Mouse (Mus musculus) liver, adult 10 weeks (tissue): ENCODE measurements around the gene 1700028K03Rik. TPM values are rescaled to one million over a fixed set of nuclear protein-coding genes. Genes with fewer than 3 reads are reported as not detected.

Experiments used
- polyA plus RNA-seq: library from polyadenylated mRNA; stranded (reverse); fragments of 350-450 nt; fragmentation: Illumina TruSeq; extraction: RNeasy Lipid Tissue Mini Kit (QIAGEN cat#74804); gene quantifications from one replicate; pipeline ENCODE4 v1.2.3, GENCODE M21; 2014; ENCODE audit warnings: low read depth, low replicate concordance

Gene 1700028K03Rik
- polyA plus RNA-seq: 0.64 TPM

DNA sequence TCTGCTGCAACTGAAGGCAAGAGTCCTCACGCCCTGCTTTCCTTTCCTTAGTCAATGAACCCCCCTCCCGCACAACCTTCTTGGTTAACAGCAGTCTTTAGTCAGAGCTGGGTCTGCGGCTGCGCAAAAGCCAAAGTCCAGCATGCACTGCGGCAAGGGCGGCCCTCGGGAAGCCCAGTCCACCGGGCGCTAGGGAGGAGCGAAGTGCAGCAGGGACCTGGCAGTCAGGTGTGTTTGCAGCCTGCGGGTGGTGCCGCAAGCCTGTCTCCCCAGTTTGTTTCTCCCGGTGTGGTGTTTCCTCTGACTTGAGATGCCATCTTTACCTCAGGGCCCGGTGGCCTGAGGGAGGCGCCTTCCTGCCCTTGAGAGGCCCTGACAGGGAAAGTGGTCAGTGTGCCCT lies at the start of gene 1700028K03Rik:
TSS of gene 1700028K03Rik (plus strand) at position 129 of the 400 bp plus-strand sequence.

DNA sequence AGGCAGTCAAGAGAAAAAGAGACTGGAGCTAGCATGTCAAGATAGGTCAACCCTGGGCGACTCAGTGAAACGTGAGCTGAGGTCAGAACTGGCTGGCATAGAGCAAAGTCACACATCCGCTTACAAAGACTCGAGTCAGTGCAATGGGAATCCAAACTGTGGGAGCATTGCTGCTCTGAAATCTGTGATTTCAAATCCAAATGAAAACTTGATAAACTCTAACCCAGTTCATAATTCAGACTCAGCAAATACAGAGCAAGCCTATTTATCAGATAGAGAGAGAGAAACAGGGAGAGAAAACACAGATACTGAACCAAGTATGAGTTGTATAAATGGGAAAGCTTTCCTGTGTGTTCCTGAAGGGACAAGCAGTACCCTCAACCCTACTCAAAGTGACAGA lies 27.2 kb upstream of the 1700028K03Rik start, which contains the start of gene Gm42669:
TSS of gene Gm42669 (plus strand) at position 301 of the 400 bp plus-strand sequence.

DNA sequence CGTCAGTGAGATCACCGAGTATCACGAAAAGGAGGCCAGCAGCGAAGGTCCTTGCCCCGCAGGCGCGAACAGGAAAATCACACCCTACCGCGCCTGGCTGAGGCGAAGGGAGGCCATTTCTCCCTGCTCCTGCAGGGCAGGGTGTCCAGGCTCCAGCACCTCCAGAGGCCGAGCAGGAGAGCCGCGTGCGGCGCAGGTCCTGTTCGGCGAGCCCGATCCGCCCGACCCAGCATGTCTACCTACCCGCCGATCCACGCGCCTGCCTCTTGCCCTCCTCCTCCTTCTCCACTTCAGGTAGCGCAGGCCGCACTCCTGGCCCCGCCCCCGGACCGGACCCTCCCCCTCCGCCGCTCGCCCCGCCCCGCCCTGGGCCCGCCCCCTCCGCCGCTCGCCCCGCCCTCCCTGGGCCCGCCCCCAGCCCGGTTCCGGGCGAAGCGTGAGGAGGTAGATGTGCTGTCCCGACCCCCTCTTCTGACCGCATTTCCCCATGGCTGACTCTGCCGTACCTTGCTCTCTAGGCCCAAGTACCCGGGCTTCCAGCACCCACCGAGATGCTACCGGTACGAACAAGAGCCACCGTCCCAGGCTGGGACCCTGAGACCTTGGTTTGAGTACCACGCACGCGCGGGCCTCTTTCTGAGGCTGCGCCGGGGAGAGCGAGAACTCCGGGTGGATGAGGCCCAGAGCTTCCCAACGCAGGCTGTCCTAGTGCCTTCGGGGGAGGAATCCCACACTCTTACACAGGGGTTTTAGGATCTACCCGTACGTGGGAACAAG lies 63.0 kb downstream of the 1700028K03Rik start, which contains the start of the genes Rpap2 and Glmn:
TSS of gene Rpap2 (plus strand) at position 73 of the 777 bp plus-strand sequence.
TSS of gene Glmn (minus strand) at position 588 of the 777 bp plus-strand sequence.

Other genes starting within 250 kb of the 1700028K03Rik start
- gene Tgfbr3, start 245.1 kb upstream of the 1700028K03Rik start, polyA plus RNA-seq: 5.0 TPM
- 2.8 TPM for gene Brdt, start 203.6 kb upstream of the 1700028K03Rik start, polyA plus RNA-seq
- gene Ephx4, start 132.0 kb upstream of the 1700028K03Rik start, polyA plus RNA-seq: not detected
- not detected for gene Lpcat2b, start 103.2 kb upstream of the 1700028K03Rik start, polyA plus RNA-seq
- 4.2 TPM for gene Btbd8, start 96.7 kb upstream of the 1700028K03Rik start, polyA plus RNA-seq
- not detected for gene Gm42669, start 27.1 kb upstream of the 1700028K03Rik start, polyA plus RNA-seq
- 12.6 TPM for gene Rpap2, start 62.7 kb downstream of the 1700028K03Rik start, polyA plus RNA-seq
- gene Glmn, start 63.2 kb downstream of the 1700028K03Rik start, polyA plus RNA-seq: 10.9 TPM
- not detected for gene Gfi1, start 191.3 kb downstream of the 1700028K03Rik start, polyA plus RNA-seq